Mouse (Mus musculus) monocyte, adult 2 months (primary cell): Measurements from ENCODE around the gene Tbcc.

Experiments
- DNase-seq, 2 experiments: peaks; one replicate each; pipeline ENCODE4 v3.0.0; 2022; ENCODE audit warnings: low spot score in 2 of 2, low read depth in 1 of 2

The Tbcc gene

GRCm38 (mm10) chr17:46866836-46867235 is 23.6 kb upstream of the Tbcc start:
- no peak for DNase-seq

GRCm38 (mm10) chr17:46870204-46870798 is 20.2 kb upstream of the Tbcc start:
- no peak for DNase-seq

- DNase-seq = no peak
These were observed 19.6 kb upstream of the Tbcc start for GRCm38 (mm10) chr17:46870913-46871312.

GRCm38 (mm10) chr17:46872806-46873205 is 17.7 kb upstream of the Tbcc start:
- no peak for DNase-seq

- DNase-seq = peak in 1 of 2 experiments; percentile 23
These were observed 16.4 kb upstream of the Tbcc start for GRCm38 (mm10) chr17:46874133-46874532.

- no peak for DNase-seq
These were observed 14.9 kb upstream of the Tbcc start for GRCm38 (mm10) chr17:46875626-46876025.

GRCm38 (mm10) chr17:46876371-46876950 is 14.0 kb upstream of the Tbcc start:
- no peak for DNase-seq

- DNase-seq = no peak
These were observed 13.4 kb upstream of the Tbcc start for GRCm38 (mm10) chr17:46877061-46877460.

GRCm38 (mm10) chr17:46879841-46880311 is 10.6 kb upstream of the Tbcc start:
- no peak for DNase-seq

- DNase-seq = no peak
These were observed 10.2 kb upstream of the Tbcc start for GRCm38 (mm10) chr17:46880322-46880721.

- DNase-seq = no peak
These were observed 8.8 kb upstream of the Tbcc start for GRCm38 (mm10) chr17:46881728-46882127.

GRCm38 (mm10) chr17:46883107-46883506 is 7.4 kb upstream of the Tbcc start:
- no peak for DNase-seq

GRCm38 (mm10) chr17:46884766-46885165 is 5.7 kb upstream of the Tbcc start:
- DNase-seq = no peak

- DNase-seq = no peak
These were observed 5.1 kb upstream of the Tbcc start for GRCm38 (mm10) chr17:46885218-46885909.

- DNase-seq = no peak
These were observed 4.4 kb upstream of the Tbcc start for GRCm38 (mm10) chr17:46885910-46886643.

- no peak for DNase-seq
These were observed 1.8 kb upstream of the Tbcc start for GRCm38 (mm10) chr17:46888511-46889212.

GRCm38 (mm10) chr17:46889450-46890084 is 917 bp upstream of the Tbcc start:
- peak in 1 of 2 experiments; percentile 51 for DNase-seq

GRCm38 (mm10) chr17:46890843-46891594 is 535 bp downstream of the Tbcc start:
- no peak for DNase-seq

GRCm38 (mm10) chr17:46895426-46895825 is 4.9 kb downstream of the Tbcc start:
- no peak for DNase-seq
